Comparison of ENCODE assay signal across 17 mouse cellular contexts in genomic region chr5:76887011-76887410, GRCm38 (mm10).
"Had no signal": no experiment of that assay in that cellular context is flagged by ENCODE, and none has a peak within 500 bp of the region (broad histone marks: within the 10 kb centered on the region; RNA-seq: fewer than 3 reads in every experiment).

No protein-coding gene starts in this region.

- DNase-seq: cerebellum, adult 8-10 months; cerebellum, adult 9-10 months; cerebellum, adult 9-11 months; cerebellum, postnatal 10 days; cerebellum, postnatal 14 days; cerebellum, postnatal 25 days; cerebellum, postnatal 36 days; embryo, embryonic 11 days; forebrain, postnatal 0 days; gastrocnemius, adult 2 months; gastrocnemius, postnatal 10 days; gastrocnemius, postnatal 14 days; gastrocnemius, postnatal 25 days; gastrocnemius, postnatal 36 days; heart, adult 11 months; heart, adult 18-20 months; heart, adult 2 months had no signal
